16 mouse cellular contexts compared by ENCODE assay signal in genomic region chr6:88857830-88858229, GRCm38 (mm10). TPM values are rescaled to one million over a fixed set of nuclear protein-coding genes. Genes with fewer than 3 reads are reported as not detected.
DNase-seq lines count a peak whose midpoint lies in the region; ATAC-seq and TF ChIP-seq lines count a peak whose summit lies in the region.
"Had no signal": no experiment of that assay in that cellular context is flagged by ENCODE, and none has a peak within 500 bp of the region (broad histone marks: within the 10 kb centered on the region; RNA-seq: fewer than 3 reads in every experiment).

No protein-coding gene starts in this region.

- no peak for TF ChIP-seq CTCF in kidney, postnatal 0 days (IDR thresholded peaks at IDR 0.05; ENCODE audit: low read depth)
- TF ChIP-seq CTCF in heart, postnatal 0 days (IDR thresholded peaks at IDR 0.05; ENCODE audit: low read depth): no peak

- H3K27me3 ChIP-seq in embryonic facial prominence, embryonic 14.5 days (replicated peaks; ENCODE audit: control insufficient read depth, insufficient read depth, low read length): no peaks in the 10 kb centered on the region
- no peaks in the 10 kb centered on the region for H3K27me3 ChIP-seq in embryonic facial prominence, embryonic 10.5 days (replicated peaks; ENCODE audit: low read depth, poor library complexity, severe bottlenecking)
- 0 out of 2 replicates have a peak, but pooled peaks cover 5% of the 10 kb centered on the region for H3K27me3 ChIP-seq in heart, embryonic 13.5 days (replicated peaks)
- no peaks in the 10 kb centered on the region for H3K27me3 ChIP-seq in kidney, postnatal 0 days (ENCODE audit: insufficient read depth, low read length)
- no peaks in the 10 kb centered on the region for H3K27me3 ChIP-seq in heart, postnatal 0 days (ENCODE audit: control insufficient read depth, insufficient read depth, low read length)
- H3K27me3 ChIP-seq: CH12.LX; forebrain, embryonic 12.5 days; midbrain, embryonic 12.5 days had no signal

- H3K9ac ChIP-seq in embryonic facial prominence, embryonic 14.5 days (ENCODE audit: low read depth, low read length): 0 out of 2 replicates have a peak overlapping the region, but pooled peaks have one; percentile 1
- peak overlapping the region; percentile 57; the same call in 1 of the 2 replicates for H3K9ac ChIP-seq in heart, embryonic 13.5 days
- H3K9ac ChIP-seq in kidney, postnatal 0 days (ENCODE audit: low read depth, low read length): peak overlapping the region; percentile 27; the same call in 1 of the 2 replicates
- H3K9ac ChIP-seq in heart, postnatal 0 days (replicated peaks; ENCODE audit: low read depth, low read length): 0 out of 2 replicates have a peak overlapping the region, but pooled peaks have one; percentile 6
- H3K9ac ChIP-seq: forebrain, embryonic 12.5 days; midbrain, embryonic 12.5 days had no signal

- WGBS in embryonic facial prominence, embryonic 14.5 days: 88% methylated on average over 6 of the region's 6 CpGs
- WGBS in embryonic facial prominence, embryonic 10.5 days: 86% methylated on average over 6 of the region's 6 CpGs
- WGBS in heart, embryonic 13.5 days: 56% methylated on average over 6 of the region's 6 CpGs
- 79% methylated on average over 6 of the region's 6 CpGs for WGBS in kidney, postnatal 0 days
- WGBS in heart, postnatal 0 days: 52% methylated on average over 6 of the region's 6 CpGs

- no peaks in the 10 kb centered on the region; the same call in 1 of the 2 replicates for H3K9me3 ChIP-seq in embryonic facial prominence, embryonic 14.5 days (ENCODE audit: control insufficient read depth, low read length)
- H3K9me3 ChIP-seq in embryonic facial prominence, embryonic 10.5 days: no peaks in the 10 kb centered on the region
- 0 out of 2 replicates have a peak, but pooled peaks cover 6% of the 10 kb centered on the region for H3K9me3 ChIP-seq in heart, embryonic 13.5 days
- H3K9me3 ChIP-seq in kidney, postnatal 0 days (replicated peaks; ENCODE audit: low read length): no peaks in the 10 kb centered on the region
- 0 out of 2 replicates have a peak, but pooled peaks cover 3% of the 10 kb centered on the region for H3K9me3 ChIP-seq in heart, postnatal 0 days (replicated peaks; ENCODE audit: control insufficient read depth, low read length)
- H3K9me3 ChIP-seq: forebrain, embryonic 12.5 days had no signal

- no peak overlapping the region for H3K4me3 ChIP-seq in embryonic facial prominence, embryonic 14.5 days (ENCODE audit: low read depth, low read length)
- no peak overlapping the region for H3K4me3 ChIP-seq in embryonic facial prominence, embryonic 10.5 days
- no peak overlapping the region for H3K4me3 ChIP-seq in heart, embryonic 13.5 days
- no peak overlapping the region for H3K4me3 ChIP-seq in kidney, postnatal 0 days (replicated peaks; ENCODE audit: low read depth, low read length)
- no peak overlapping the region for H3K4me3 ChIP-seq in heart, postnatal 0 days (ENCODE audit: low read depth, low read length)
- H3K4me3 ChIP-seq: forebrain, embryonic 12.5 days; midbrain, embryonic 12.5 days had no signal

- H3K4me2 ChIP-seq in embryonic facial prominence, embryonic 14.5 days (ENCODE audit: low read depth, low read length): no peak overlapping the region
- H3K4me2 ChIP-seq in heart, embryonic 13.5 days: peak overlapping the region; percentile 32
- H3K4me2 ChIP-seq in kidney, postnatal 0 days (ENCODE audit: low read length): no peak overlapping the region
- H3K4me2 ChIP-seq in heart, postnatal 0 days (ENCODE audit: low read depth, low read length): no peak overlapping the region
- H3K4me2 ChIP-seq: forebrain, embryonic 12.5 days; midbrain, embryonic 12.5 days had no signal

- no peak for TF ChIP-seq EP300 in heart, postnatal 0 days (IDR thresholded peaks at IDR 0.05; ENCODE audit: low read depth)

- no peak for DNase-seq in embryonic facial prominence, embryonic 14.5 days (ENCODE audit: low spot score)
- DNase-seq in embryonic facial prominence, embryonic 10.5 days (ENCODE audit: low spot score): no peak
- no peak for DNase-seq in heart, adult 18-20 months
- DNase-seq in kidney, postnatal 0 days (ENCODE audit: low spot score): no peak
- no peak for DNase-seq in kidney, adult 8-10 months
- no peak for DNase-seq in heart, postnatal 0 days (ENCODE audit: low spot score)
- DNase-seq in layer of hippocampus, adult 9-10 months (ENCODE audit: low spot score): no peak
- DNase-seq: right cerebral cortex, postnatal 4 days; thymus, adult 2 months had no signal

- H3K4me1 ChIP-seq in embryonic facial prominence, embryonic 14.5 days (ENCODE audit: control insufficient read depth, insufficient read depth, low read length): no peaks in the 10 kb centered on the region
- 0 out of 2 replicates have a peak, but pooled peaks cover 5% of the 10 kb centered on the region for H3K4me1 ChIP-seq in embryonic facial prominence, embryonic 10.5 days
- peaks cover 36% of the 10 kb centered on the region for H3K4me1 ChIP-seq in heart, embryonic 13.5 days
- no peaks in the 10 kb centered on the region for H3K4me1 ChIP-seq in kidney, postnatal 0 days (replicated peaks; ENCODE audit: insufficient read depth, low read length)
- peaks cover 5% of the 10 kb centered on the region; the same call in 1 of the 2 replicates for H3K4me1 ChIP-seq in heart, postnatal 0 days (ENCODE audit: control insufficient read depth, insufficient read depth)
- H3K4me1 ChIP-seq: forebrain, embryonic 12.5 days; midbrain, embryonic 12.5 days had no signal

- no peak for ATAC-seq in embryonic facial prominence, embryonic 14.5 days (ENCODE audit: low read depth)
- no peak for ATAC-seq in heart, embryonic 13.5 days (ENCODE audit: extremely low read depth, insufficient number of reproducible peaks, low FRiP score, low TSS enrichment)
- ATAC-seq in kidney, postnatal 0 days (replicated peaks; ENCODE audit: low FRiP score, low read depth): no peak
- ATAC-seq in heart, postnatal 0 days (ENCODE audit: insufficient read depth, low read depth): no peak
- ATAC-seq: inflammation-experienced regulatory T-cells, adult 6 months; lung, postnatal 0 days had no signal

- peaks cover 16% of the 10 kb centered on the region for H3K36me3 ChIP-seq in embryonic facial prominence, embryonic 14.5 days (ENCODE audit: control insufficient read depth, insufficient read depth, low read length)
- peaks cover 30% of the 10 kb centered on the region for H3K36me3 ChIP-seq in embryonic facial prominence, embryonic 10.5 days (replicated peaks)
- H3K36me3 ChIP-seq in heart, embryonic 13.5 days: peaks cover 19% of the 10 kb centered on the region
- no peaks in the 10 kb centered on the region for H3K36me3 ChIP-seq in kidney, postnatal 0 days (ENCODE audit: insufficient read depth, low read length)
- 0 out of 2 replicates have a peak, but pooled peaks cover 1% of the 10 kb centered on the region for H3K36me3 ChIP-seq in heart, postnatal 0 days (replicated peaks; ENCODE audit: control insufficient read depth, insufficient read depth, low read length)

- H3K27ac ChIP-seq in embryonic facial prominence, embryonic 14.5 days (replicated peaks; ENCODE audit: low read depth, low read length): no peak overlapping the region
- H3K27ac ChIP-seq in embryonic facial prominence, embryonic 10.5 days (replicated peaks): no peak overlapping the region
- H3K27ac ChIP-seq in heart, embryonic 13.5 days (replicated peaks): peak overlapping the region; percentile 96
- H3K27ac ChIP-seq in kidney, postnatal 0 days: no peak overlapping the region
- H3K27ac ChIP-seq in heart, postnatal 0 days (ENCODE audit: low read depth): peak overlapping the region; percentile 89
- H3K27ac ChIP-seq: forebrain, embryonic 12.5 days; midbrain, embryonic 12.5 days had no signal

RNA-seq across cellular contexts. Expression of gene Abtb1, which starts 16.0 kb away (rescaled TPM):
- 21.0 and 25.9 TPM in 2 replicates for polyA plus RNA-seq in embryonic facial prominence, embryonic 14.5 days (2014; fragmentation: Nextera tagmentation; extraction: Ambion mirVana)
- 25.2 and 26.4 TPM in 2 replicates for polyA plus RNA-seq in embryonic facial prominence, embryonic 10.5 days (2016; fragmentation: Nextera tagmentation; extraction: Ambion mirVana)
- 23.7 and 26.0 TPM in 2 replicates for polyA plus RNA-seq in heart, embryonic 13.5 days (2015; fragmentation: Nextera tagmentation; extraction: Ambion mirVana)
- total RNA-seq in heart, adult 18-20 months (2021): 10 to 100 TPM; 22.0 to 25.3 TPM
- polyA plus RNA-seq in kidney, postnatal 0 days (2015; fragmentation: Nextera tagmentation; extraction: Ambion mirVana): 41.0 and 42.8 TPM in 2 replicates
- 63.9 and 88.0 TPM in 2 replicates for total RNA-seq in heart, postnatal 0 days (2014; rRNA removed; ENCODE audit: low replicate concordance)
- 29.1 and 36.6 TPM in 2 replicates for polyA plus RNA-seq in heart, postnatal 0 days (2015; fragmentation: Nextera tagmentation; extraction: Ambion mirVana)

RNA-seq across cellular contexts. Expression of gene Podxl2, which starts 17.0 kb away (rescaled TPM):
- 83.4 and 95.9 TPM in 2 replicates for polyA plus RNA-seq in embryonic facial prominence, embryonic 14.5 days (2014; fragmentation: Nextera tagmentation; extraction: Ambion mirVana)
- 52.1 and 56.3 TPM in 2 replicates for polyA plus RNA-seq in embryonic facial prominence, embryonic 10.5 days (2016; fragmentation: Nextera tagmentation; extraction: Ambion mirVana)
- polyA plus RNA-seq in heart, embryonic 13.5 days (2015; fragmentation: Nextera tagmentation; extraction: Ambion mirVana): 44.1 and 46.1 TPM in 2 replicates
- 10 to 100 TPM; 15.0 to 18.8 TPM for total RNA-seq in heart, adult 18-20 months (2021)
- polyA plus RNA-seq in kidney, postnatal 0 days (2015; fragmentation: Nextera tagmentation; extraction: Ambion mirVana): 50.6 and 54.2 TPM in 2 replicates
- 90.9 and 101 TPM in 2 replicates for total RNA-seq in heart, postnatal 0 days (2014; rRNA removed; ENCODE audit: low replicate concordance)
- polyA plus RNA-seq in heart, postnatal 0 days (2015; fragmentation: Nextera tagmentation; extraction: Ambion mirVana): 60.3 and 60.8 TPM in 2 replicates
- total RNA-seq: MEL had no signal
- polyA plus RNA-seq: inflammation-experienced regulatory T-cells, adult 6 months had no signal

RNA-seq across cellular contexts. Expression of gene Mcm2, which starts 40.8 kb away (rescaled TPM):
- 94.6 and 117 TPM in 2 replicates for polyA plus RNA-seq in embryonic facial prominence, embryonic 14.5 days (2014; fragmentation: Nextera tagmentation; extraction: Ambion mirVana)
- 262 and 280 TPM in 2 replicates for polyA plus RNA-seq in embryonic facial prominence, embryonic 10.5 days (2016; fragmentation: Nextera tagmentation; extraction: Ambion mirVana)
- polyA plus RNA-seq in heart, embryonic 13.5 days (2015; fragmentation: Nextera tagmentation; extraction: Ambion mirVana): 98.1 and 98.3 TPM in 2 replicates
- 1 to 10 TPM; 4.7 to 5.6 TPM for total RNA-seq in heart, adult 18-20 months (2021)
- 59.3 and 73.1 TPM in 2 replicates for polyA plus RNA-seq in kidney, postnatal 0 days (2015; fragmentation: Nextera tagmentation; extraction: Ambion mirVana)
- total RNA-seq in heart, postnatal 0 days (2014; rRNA removed; ENCODE audit: low replicate concordance): 38.8 and 49.9 TPM in 2 replicates
- 25.2 and 25.6 TPM in 2 replicates for polyA plus RNA-seq in heart, postnatal 0 days (2015; fragmentation: Nextera tagmentation; extraction: Ambion mirVana)

RNA-seq across cellular contexts. Expression of gene Tpra1, which starts 44.2 kb away (rescaled TPM):
- polyA plus RNA-seq in embryonic facial prominence, embryonic 14.5 days (2014; fragmentation: Nextera tagmentation; extraction: Ambion mirVana): 44.9 and 52.1 TPM in 2 replicates
- 54.4 and 56.7 TPM in 2 replicates for polyA plus RNA-seq in embryonic facial prominence, embryonic 10.5 days (2016; fragmentation: Nextera tagmentation; extraction: Ambion mirVana)
- 39.8 and 47.0 TPM in 2 replicates for polyA plus RNA-seq in heart, embryonic 13.5 days (2015; fragmentation: Nextera tagmentation; extraction: Ambion mirVana)
- 10 to 100 TPM; 35.0 to 37.1 TPM for total RNA-seq in heart, adult 18-20 months (2021)
- 62.2 and 71.1 TPM in 2 replicates for polyA plus RNA-seq in kidney, postnatal 0 days (2015; fragmentation: Nextera tagmentation; extraction: Ambion mirVana)
- 45.9 and 131 TPM in 2 replicates for total RNA-seq in heart, postnatal 0 days (2014; rRNA removed; ENCODE audit: low replicate concordance)
- polyA plus RNA-seq in heart, postnatal 0 days (2015; fragmentation: Nextera tagmentation; extraction: Ambion mirVana): 39.1 and 46.9 TPM in 2 replicates

Comparison
In these comparisons a context has a peak if more than half of its experiments do, and no peak if none do; other contexts are left out.
1. H3K27ac ChIP-seq: peak in heart, embryonic 13.5 days (single experiment) and heart, postnatal 0 days (single experiment); none in embryonic facial prominence, embryonic 14.5 days (single experiment), embryonic facial prominence, embryonic 10.5 days (single experiment) and kidney, postnatal 0 days (single experiment).
2. H3K9ac ChIP-seq: peak in every context shown above with its lines; median percentile 57 in heart, embryonic 13.5 days; 27 in kidney, postnatal 0 days; 6 in heart, postnatal 0 days; 1 in embryonic facial prominence, embryonic 14.5 days.